Mouse (Mus musculus): ENCODE results near the gene Cebpg.

- TF ChIP-seq CTCF (IDR thresholded peaks at IDR 0.05; ENCODE audit: extremely low read depth, insufficient read depth, insufficient read length, insufficient replicate concordance) (no peak), POLR2A (IDR thresholded peaks at IDR 0.05; ENCODE audit: low read depth, low read length) (no peak)
Observed at GRCm38 (mm10) chr7:35044719-35045118, 11.7 kb downstream of the Cebpg start.
